Mouse (Mus musculus): ENCODE results near the gene Psmb2. TPM values are rescaled to one million over a fixed set of nuclear protein-coding genes. Genes with fewer than 3 reads are reported as not detected.

The Psmb2 gene
- 225 and 266 TPM in 2 replicates for total RNA-seq (2012; rRNA removed)
- 391 and 447 TPM in 2 replicates for total RNA-seq (2014; rRNA removed)
- 356 and 395 TPM in 2 replicates for polyA plus RNA-seq (2012; ENCODE audit: insufficient read length, low read depth)

GRCm38 (mm10) chr4:126677054-126678003, at the start of gene Psmb2:
TSS of gene Psmb2 (plus strand) at chr4:126677630.
- TF ChIP-seq ELF1 (IDR thresholded peaks at IDR 0.05; ENCODE audit: low read depth, low read length) (peak; percentile 93), ZMIZ1 (IDR thresholded peaks at IDR 0.05; ENCODE audit: low read depth, low read length) (peak; percentile 90), POLR2AphosphoS2 (IDR thresholded peaks at IDR 0.05; ENCODE audit: low read depth, low read length) (peak; percentile 67), POLR2A (IDR thresholded peaks at IDR 0.05; ENCODE audit: low read depth, low read length) (peak; percentile 87), GABPA (IDR thresholded peaks at IDR 0.05; ENCODE audit: insufficient replicate concordance, low read depth, low read length) (peak; percentile 41; the same call in 1 of the 2 replicates), SMC3 (IDR thresholded peaks at IDR 0.05; ENCODE audit: low read depth, low read length) (no peak), MAX (IDR thresholded peaks at IDR 0.05; ENCODE audit: low read length) (peak; percentile 76), MAFK (IDR thresholded peaks at IDR 0.05; ENCODE audit: insufficient replicate concordance, low read length) (no peak), JUND (conservative IDR thresholded peaks at IDR 0.05; ENCODE audit: low read depth, low read length) (peak; percentile 39; the same call in 1 of the 2 replicates), MXI1 (IDR thresholded peaks at IDR 0.05; ENCODE audit: low read depth, low read length) (peak; percentile 87), BHLHE40 (IDR thresholded peaks at IDR 0.05; ENCODE audit: low read depth, low read length) (peak; percentile 87), KAT2A (IDR thresholded peaks at IDR 0.05; ENCODE audit: insufficient replicate concordance, low read length) (peak; percentile 93; the same call in 1 of the 2 replicates), USF1 (IDR thresholded peaks at IDR 0.05; ENCODE audit: low read depth, low read length) (no peak), CHD2 (IDR thresholded peaks at IDR 0.05; ENCODE audit: low read length) (peak; percentile 100), MAZ (IDR thresholded peaks at IDR 0.05; ENCODE audit: low read depth, low read length) (no peak), SIN3A (IDR thresholded peaks at IDR 0.05; ENCODE audit: low read length) (peak; percentile 87; the same call in 1 of the 2 replicates), HCFC1 (IDR thresholded peaks at IDR 0.05; ENCODE audit: low read depth, low read length) (peak; percentile 94), E2F4 (IDR thresholded peaks at IDR 0.05; ENCODE audit: insufficient replicate concordance, low read depth, low read length) (no peak), MEF2A (IDR thresholded peaks at IDR 0.05; ENCODE audit: borderline replicate concordance, low read depth, low read length) (peak; percentile 76), MYC (IDR thresholded peaks at IDR 0.05; ENCODE audit: low read depth, low read length) (peak; percentile 83), CTCF (conservative IDR thresholded peaks at IDR 0.05 in 1 of 2, IDR thresholded peaks at IDR 0.05 in 1 of 2; ENCODE audit: low read depth in 2 of 2, low read length in 2 of 2) (no peak), ETS1 (conservative IDR thresholded peaks at IDR 0.05; ENCODE audit: low read depth, low read length) (0 out of 2 replicates have a peak, but pooled peaks have one; percentile 5), TCF12 (IDR thresholded peaks at IDR 0.05; ENCODE audit: low read depth, low read length) (peak; percentile 92), TBP (conservative IDR thresholded peaks at IDR 0.05; ENCODE audit: low read depth, low read length) (peak; percentile 94), NRF1 (IDR thresholded peaks at IDR 0.05; ENCODE audit: low read depth, low read length) (peak; percentile 35; the same call in 1 of the 2 replicates), RCOR1 (conservative IDR thresholded peaks at IDR 0.05; ENCODE audit: low read depth, low read length) (no peak), USF2 (conservative IDR thresholded peaks at IDR 0.05; ENCODE audit: low read depth, low read length) (no peak), IRF4 (IDR thresholded peaks at IDR 0.05; ENCODE audit: low read depth, low read length) (peak; percentile 47; the same call in 1 of the 2 replicates), NELFE (IDR thresholded peaks at IDR 0.05; ENCODE audit: low read depth, low read length) (peak; percentile 81), ZKSCAN1 (IDR thresholded peaks at IDR 0.05; ENCODE audit: borderline replicate concordance, low read depth, low read length) (no peak)
- peaks cover 44% of the 10 kb centered on the region for H3K79me2 ChIP-seq (replicated peaks; ENCODE audit: control insufficient read depth, extremely low read depth, insufficient read depth, poor library complexity, severe bottlenecking)
- H3K4me3 ChIP-seq (replicated peaks in 1 of 3; ENCODE audit: low read depth in 2 of 3, low read length in 2 of 3, poor library complexity in 1 of 3) = peak within 1 kb of the TSS; percentile 86 to 91 (median 88)
- dilution Hi-C loops (cut with MboI; ENCODE audit: extremely low pct_ligation_motif_present, extremely low pct_unique_long_range_greater_than_20kb, low sequenced_read_pairs) (no loop called here), in situ Hi-C loops (cut with MboI; ENCODE audit: low pct_ligation_motif_present, low pct_unique_long_range_greater_than_20kb, low sequenced_read_pairs) (no loop called here)
- peak; percentile 98 for DNase-seq (ENCODE audit: extremely low read depth)
- H3K27ac ChIP-seq (ENCODE audit: insufficient read depth, low read depth) = peak within 1 kb of the TSS; percentile 24
- peak within 1 kb of the TSS; percentile 86 for H3K9ac ChIP-seq (ENCODE audit: insufficient read depth, low read depth)
- H3K27me3 ChIP-seq (replicated peaks) = no peaks in the 10 kb centered on the region
- no peaks in the 10 kb centered on the region for H3K9me3 ChIP-seq (replicated peaks; ENCODE audit: low read length)
- H3K36me3 ChIP-seq (replicated peaks in 1 of 2; ENCODE audit: control insufficient read depth in 1 of 2, insufficient read depth in 1 of 2, low read length in 1 of 2) = peaks cover 5 to 20% of the 10 kb centered on the region in 2 experiments
- peaks cover 7 to 37% of the 10 kb centered on the region in 2 experiments for H3K4me1 ChIP-seq (ENCODE audit: control insufficient read depth in 1 of 2, insufficient read depth in 2 of 2)
- peak within 1 kb of the TSS; percentile 64 for H3K4me2 ChIP-seq (ENCODE audit: insufficient read depth, low read depth, poor library complexity, severe bottlenecking)
